Mouse (Mus musculus) large intestine, adult 2 months (tissue): ENCODE results near the gene Txndc12. TPM values are rescaled to one million over a fixed set of nuclear protein-coding genes. Genes with fewer than 3 reads are reported as not detected.

Source experiments
- DNase-seq: peaks from one replicate; pipeline ENCODE4 v3.0.0-alpha.2; 2012; ENCODE audit warnings: low read depth, low spot score
- WGBS: fragments of 180-500 bp; shearing (Covaris S2); methylation state at CpG from one replicate; pipeline ENCODE4 v1.1.7; 2018; 5-methylcytosine and 5-hydroxymethylcytosine counted together
- polyA plus RNA-seq: library from polyadenylated mRNA; depleted of rRNA; stranded (reverse); fragments of >200 nt; gene quantifications from 2 replicates; pipeline ENCODE4 v1.2.3, GENCODE M21; 2012; rRNA removed

Txndc12 gene
- polyA plus RNA-seq, 1 experiment, result 19.2 TPM

DNA sequence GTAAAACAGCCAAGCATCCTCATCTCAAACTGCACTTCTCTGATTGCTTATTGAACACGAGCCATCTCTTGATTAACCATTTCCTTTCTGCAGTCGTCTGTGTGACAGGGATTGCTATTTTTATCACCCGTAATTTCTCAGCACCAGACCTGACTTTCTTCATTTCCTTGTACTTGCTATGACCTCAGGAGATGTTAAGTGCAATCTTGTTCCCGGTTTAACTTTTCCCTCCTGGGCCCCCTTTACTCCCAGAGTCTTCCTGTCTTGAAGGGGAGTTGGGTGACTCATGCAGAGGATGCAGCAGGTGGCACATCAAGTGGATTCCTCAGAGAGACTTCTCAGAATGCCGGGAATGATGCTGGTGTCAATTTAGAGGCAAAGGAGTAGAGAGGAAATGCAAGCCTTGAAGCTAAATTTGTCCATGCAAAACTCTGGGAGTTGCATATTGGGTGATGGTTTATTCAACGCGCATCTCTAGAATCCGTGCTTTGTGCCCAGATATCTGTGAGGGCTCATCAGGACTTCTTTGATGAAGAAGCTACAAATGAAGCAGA lies 75.5 kb downstream of the Txndc12 start:
- no peak for DNase-seq
- 34% methylated on average over 8 of the region's 8 CpGs for WGBS

Other genes starting within 250 kb of the Txndc12 start
- gene Cc2d1b, start 214.7 kb upstream of the Txndc12 start, polyA plus RNA-seq, result 20.8 and 25.4 TPM in 2 replicates
- 0.04 and 0.14 TPM in 2 replicates for gene 3110021N24Rik, start 115.0 kb upstream of the Txndc12 start, polyA plus RNA-seq
- 2.4 and 3.3 TPM in 2 replicates for gene Zfyve9, start 53.8 kb upstream of the Txndc12 start, polyA plus RNA-seq
- gene Btf3l4, start 987 bp upstream of the Txndc12 start, polyA plus RNA-seq, result 5.1 and 6.4 TPM in 2 replicates
- 27.7 and 32.5 TPM in 2 replicates for gene Kti12, start 13.2 kb downstream of the Txndc12 start, polyA plus RNA-seq
- not detected in 2 replicates for gene A730015C16Rik, start 14.0 kb downstream of the Txndc12 start, polyA plus RNA-seq
- gene Rab3b, start 44.5 kb downstream of the Txndc12 start, polyA plus RNA-seq, result 6.2 and 9.2 TPM in 2 replicates
- 25.0 and 28.4 TPM in 2 replicates for gene Nrd1, start 166.1 kb downstream of the Txndc12 start, polyA plus RNA-seq